Mouse (Mus musculus) myocyte (in vitro differentiated cells): Measurements from ENCODE around the gene Hoxc8. TPM values are rescaled to one million over a fixed set of nuclear protein-coding genes. Genes with fewer than 3 reads are reported as not detected.

Source experiments
- H3K27me3 ChIP-seq: one replicate; pipeline ENCODE4 v1.6.1; 2011; ENCODE audit not compliant: control insufficient read depth, insufficient read depth, insufficient read length
- H3K36me3 ChIP-seq: one replicate; pipeline ENCODE4 v1.6.1; 2011; ENCODE audit not compliant: control insufficient read depth, insufficient read depth
- H3K4me2 ChIP-seq: one replicate; pipeline ENCODE4 v1.6.1; 2011; ENCODE audit warnings: low read depth, control low read depth
- H3K4me3 ChIP-seq: one replicate; pipeline ENCODE4 v1.5.1; 2011; ENCODE audit warnings: mild to moderate bottlenecking, control low read depth, moderate library complexity
- H3K79me2 ChIP-seq: one replicate; pipeline ENCODE4 v1.6.1; 2011; ENCODE audit not compliant: control insufficient read depth, insufficient read depth
- H3ac ChIP-seq: one replicate; pipeline ENCODE4 v1.6.1; 2011; ENCODE audit not compliant: control insufficient read depth, insufficient read length
- CEBPB ChIP-seq: IDR thresholded peaks from 2 replicates; pipeline ENCODE4 v1.6.1; 2011; ENCODE audit warnings: mild to moderate bottlenecking, moderate library complexity; ENCODE audit not compliant: poor library complexity, insufficient read depth, severe bottlenecking
- E2F4 ChIP-seq: IDR thresholded peaks from one replicate; pipeline ENCODE4 v1.6.1; 2011; ENCODE audit warnings: mild to moderate bottlenecking, control low read depth, moderate library complexity; ENCODE audit not compliant: insufficient read depth
- MAX ChIP-seq: IDR thresholded peaks from one replicate; pipeline ENCODE4 v1.6.1; 2011; ENCODE audit warnings: low read depth, mild to moderate bottlenecking, control low read depth
- MYOD1 ChIP-seq, 3 experiments: IDR thresholded peaks; one replicate each; pipeline ENCODE4 v1.6.1; 2011; ENCODE audit warnings: control low read depth in 2 of 3, low read depth in 2 of 3, mild to moderate bottlenecking in 2 of 3, moderate library complexity in 1 of 3; ENCODE audit not compliant: insufficient read length in 2 of 3, control insufficient read depth in 1 of 3
- MYOG ChIP-seq, 3 experiments: IDR thresholded peaks; one replicate each; pipeline ENCODE4 v1.6.1; 2011; ENCODE audit warnings: control low read depth in 2 of 3, low read depth in 2 of 3, mild to moderate bottlenecking in 2 of 3; ENCODE audit not compliant: insufficient read length in 2 of 3, control insufficient read depth in 1 of 3, insufficient read depth in 1 of 3
- POLR2A ChIP-seq: IDR thresholded peaks from one replicate; pipeline ENCODE4 v1.6.1; 2011; ENCODE audit warnings: low read depth, mild to moderate bottlenecking, control low read depth, moderate library complexity; ENCODE audit not compliant: insufficient read length
- POLR2AphosphoS2 ChIP-seq: IDR thresholded peaks from one replicate; pipeline ENCODE4 v1.6.1; 2011; ENCODE audit warnings: low read depth, control low read depth; ENCODE audit not compliant: insufficient read length
- REST ChIP-seq: IDR thresholded peaks from one replicate; pipeline ENCODE4 v1.6.1; 2011; ENCODE audit warnings: mild to moderate bottlenecking, control low read depth, moderate library complexity; ENCODE audit not compliant: insufficient read depth, insufficient read length
- SRF ChIP-seq: IDR thresholded peaks from one replicate; pipeline ENCODE4 v1.6.1; 2011; ENCODE audit warnings: low read depth; ENCODE audit not compliant: control insufficient read depth, insufficient read length
- TCF12 ChIP-seq: IDR thresholded peaks from one replicate; pipeline ENCODE4 v1.6.1; 2011; ENCODE audit warnings: mild to moderate bottlenecking, control low read depth; ENCODE audit not compliant: poor library complexity, insufficient read depth, severe bottlenecking
- TCF3 ChIP-seq: IDR thresholded peaks from one replicate; pipeline ENCODE4 v1.6.1; 2011; ENCODE audit warnings: low read depth, control low read depth; ENCODE audit not compliant: insufficient read length
- USF1 ChIP-seq: IDR thresholded peaks from one replicate; pipeline ENCODE4 v1.6.1; 2011; ENCODE audit warnings: low read depth, mild to moderate bottlenecking, control low read depth, moderate library complexity
- polyA plus RNA-seq: library from polyadenylated mRNA; unstranded; fragments of >200 nt; fragmentation: generic; extraction: Trizol; gene quantifications from one replicate; pipeline ENCODE4 v1.2.1, GENCODE M21; 2012; ENCODE audit warnings: missing spikeins

Gene Hoxc8
- polyA plus RNA-seq, 1 experiment, result 0.71 TPM

- Histone ChIP-seq H3K4me2 (no peak overlapping the region), H3ac (no peak overlapping the region), H3K36me3 (no peaks in the 10 kb centered on the region), H3K27me3 (no peaks in the 10 kb centered on the region), H3K79me2 (no peaks in the 10 kb centered on the region), H3K4me3 (no peak overlapping the region)
- no peak for TF ChIP-seq USF1
- TF ChIP-seq POLR2A, result no peak
- no peak for TF ChIP-seq TCF12
- TF ChIP-seq REST, result no peak
- TF ChIP-seq MYOD1 (IDR thresholded peaks at IDR 0.05; ENCODE audit: control insufficient read depth in 1 of 3, insufficient read length in 2 of 3, low read depth in 2 of 3), result no peak
- no peak for TF ChIP-seq SRF
- TF ChIP-seq MYOG (IDR thresholded peaks at IDR 0.05; ENCODE audit: control insufficient read depth in 1 of 3, insufficient read depth in 1 of 3, insufficient read length in 2 of 3, low read depth in 2 of 3), result no peak
- no peak for TF ChIP-seq MAX
- no peak for TF ChIP-seq POLR2AphosphoS2
- TF ChIP-seq TCF3, result no peak
- no peak for TF ChIP-seq CEBPB
- no peak for TF ChIP-seq E2F4
Measured at GRCm38 (mm10) chr15:103028916-103029512, 38.6 kb downstream of the Hoxc8 start.

DNA sequence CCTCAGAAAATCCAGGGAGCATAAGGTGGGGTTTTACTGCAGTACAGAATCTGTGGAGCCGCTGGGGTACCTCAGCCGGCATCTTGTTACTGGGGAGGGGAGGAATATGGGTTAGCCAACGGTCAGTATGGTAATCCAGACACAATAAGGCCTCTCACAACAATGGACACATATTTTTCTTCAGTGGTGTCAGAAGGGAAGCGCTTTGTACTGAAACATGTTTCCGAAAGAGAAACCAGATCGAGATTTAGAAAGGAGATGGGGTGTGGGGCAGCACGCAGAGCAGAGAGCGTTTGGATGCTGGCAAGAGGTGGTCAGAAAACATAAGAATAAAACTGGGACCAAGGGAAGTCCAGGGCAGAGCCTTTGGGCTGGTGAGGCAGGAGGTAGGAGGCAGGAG is 39.7 kb downstream of the Hoxc8 start:
- Histone ChIP-seq H3K36me3 (no peaks in the 10 kb centered on the region), H3K27me3 (no peaks in the 10 kb centered on the region), H3K4me2 (no peak overlapping the region), H3K4me3 (no peak overlapping the region), H3ac (no peak overlapping the region), H3K79me2 (no peaks in the 10 kb centered on the region)
- TF ChIP-seq USF1, result no peak
- no peak for TF ChIP-seq SRF
- no peak for TF ChIP-seq MYOG (IDR thresholded peaks at IDR 0.05; ENCODE audit: control insufficient read depth in 1 of 3, insufficient read depth in 1 of 3, insufficient read length in 2 of 3, low read depth in 2 of 3)
- no peak for TF ChIP-seq MAX
- no peak for TF ChIP-seq POLR2AphosphoS2
- TF ChIP-seq TCF12, result no peak
- no peak for TF ChIP-seq REST
- TF ChIP-seq MYOD1 (IDR thresholded peaks at IDR 0.05; ENCODE audit: control insufficient read depth in 1 of 3, insufficient read length in 2 of 3, low read depth in 2 of 3), result no peak
- TF ChIP-seq POLR2A, result no peak
- TF ChIP-seq CEBPB, result no peak
- TF ChIP-seq TCF3, result no peak
- TF ChIP-seq E2F4, result no peak

DNA sequence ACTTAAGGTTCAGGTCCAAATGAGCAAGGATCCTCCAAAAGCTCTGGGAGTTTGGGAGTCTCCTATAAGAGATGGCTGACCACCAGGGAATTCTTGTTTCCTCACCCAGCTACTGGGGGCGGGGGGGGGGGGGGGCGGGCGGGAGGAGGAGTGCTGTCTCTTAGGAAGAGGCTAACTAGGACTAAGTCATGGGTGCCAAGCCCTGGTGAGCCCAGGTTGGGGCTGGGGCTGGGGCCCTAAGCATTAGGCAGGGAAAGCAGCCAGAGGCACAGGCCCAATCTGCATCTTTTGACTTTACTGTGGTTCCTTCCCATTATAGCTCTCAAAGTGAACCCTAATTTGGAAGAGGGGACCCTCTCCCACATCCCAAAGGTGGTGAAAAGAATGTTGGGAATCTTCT is 41.8 kb downstream of the Hoxc8 start:
- Histone ChIP-seq H3ac (no peak overlapping the region), H3K36me3 (no peaks in the 10 kb centered on the region), H3K4me3 (no peak overlapping the region), H3K4me2 (no peak overlapping the region), H3K79me2 (no peaks in the 10 kb centered on the region), H3K27me3 (no peaks in the 10 kb centered on the region)
- TF ChIP-seq E2F4, result no peak
- no peak for TF ChIP-seq USF1
- no peak for TF ChIP-seq TCF3

DNA sequence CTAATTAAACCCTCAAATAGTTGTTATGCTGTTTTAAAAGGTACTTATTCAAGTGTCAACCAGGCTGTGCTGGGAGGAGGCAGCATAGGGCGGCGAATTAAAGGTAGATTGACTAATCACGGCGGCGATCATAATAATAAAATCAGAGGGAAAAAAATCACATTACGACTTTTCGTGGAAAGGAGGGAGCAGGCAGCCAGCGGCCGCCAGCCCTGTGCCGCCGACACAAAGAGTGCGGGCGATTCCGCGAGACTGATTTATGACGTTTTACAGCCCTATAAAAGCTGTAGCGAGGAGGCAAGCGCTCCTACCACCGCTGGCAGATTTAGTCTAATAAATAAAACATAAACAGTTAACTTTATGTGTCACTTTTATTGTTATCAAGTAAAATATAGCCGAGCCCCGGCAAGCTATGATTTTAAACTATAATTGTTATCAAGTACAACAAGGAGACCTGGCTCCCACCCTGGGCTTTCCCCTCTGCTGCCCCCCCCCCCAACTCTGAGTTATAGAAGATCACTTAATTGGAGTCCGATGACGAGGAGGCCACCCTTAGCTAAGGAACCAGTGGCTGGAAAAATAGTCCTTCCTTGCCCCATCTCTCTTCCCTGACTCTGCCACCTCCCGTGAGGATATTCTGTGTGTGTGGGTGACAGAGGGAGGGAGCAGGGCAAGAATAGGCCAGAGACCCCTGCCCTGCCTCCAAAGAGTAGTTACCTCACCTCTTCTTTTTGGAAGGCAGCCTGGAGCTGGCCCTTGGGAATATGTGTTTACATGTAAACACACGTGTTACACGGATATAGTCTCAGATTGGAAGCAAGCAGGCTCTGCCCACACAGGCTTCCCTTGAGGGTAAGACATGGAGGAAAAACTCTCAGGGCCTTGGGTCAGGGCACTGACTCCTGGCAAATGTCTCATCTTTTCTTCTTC is 42.5 kb downstream of the Hoxc8 start:
- Histone ChIP-seq H3K27me3 (no peaks in the 10 kb centered on the region), H3K79me2 (no peaks in the 10 kb centered on the region), H3K4me3 (no peak overlapping the region), H3ac (no peak overlapping the region), H3K4me2 (no peak overlapping the region), H3K36me3 (no peaks in the 10 kb centered on the region)
- TF ChIP-seq CEBPB, result no peak
- no peak for TF ChIP-seq USF1
- no peak for TF ChIP-seq MYOG (IDR thresholded peaks at IDR 0.05; ENCODE audit: control insufficient read depth in 1 of 3, insufficient read depth in 1 of 3, insufficient read length in 2 of 3, low read depth in 2 of 3)
- no peak for TF ChIP-seq MYOD1 (IDR thresholded peaks at IDR 0.05; ENCODE audit: control insufficient read depth in 1 of 3, insufficient read length in 2 of 3, low read depth in 2 of 3)
- TF ChIP-seq SRF, result no peak
- no peak for TF ChIP-seq POLR2A
- TF ChIP-seq E2F4, result no peak
- TF ChIP-seq TCF12, result no peak
- no peak for TF ChIP-seq TCF3
- TF ChIP-seq POLR2AphosphoS2, result no peak
- no peak for TF ChIP-seq REST
- TF ChIP-seq MAX, result no peak
